Mouse (Mus musculus): ENCODE results near the gene C1ql1.

The C1ql1 gene

DNA sequence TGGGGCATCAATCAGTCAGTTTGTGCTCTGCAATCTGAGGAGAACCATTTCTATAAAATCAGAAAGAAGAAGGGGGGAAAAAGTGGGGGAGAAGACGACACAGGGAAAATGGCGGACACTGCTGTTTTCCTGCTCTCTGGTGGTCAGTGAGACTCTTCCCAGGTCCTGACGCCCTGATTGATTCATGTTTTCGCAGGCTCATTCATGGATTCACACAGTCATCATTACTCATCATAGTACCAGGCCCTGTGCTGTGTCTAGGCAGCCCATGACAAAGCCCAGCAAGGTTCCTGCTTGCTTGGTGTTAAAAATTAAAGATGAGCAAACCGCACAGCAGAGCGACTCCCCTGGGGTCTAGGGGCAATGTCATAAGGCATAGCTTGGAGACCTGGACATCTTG lies 11.9 kb upstream of the C1ql1 start:
- DNase-seq: no peak

DNA sequence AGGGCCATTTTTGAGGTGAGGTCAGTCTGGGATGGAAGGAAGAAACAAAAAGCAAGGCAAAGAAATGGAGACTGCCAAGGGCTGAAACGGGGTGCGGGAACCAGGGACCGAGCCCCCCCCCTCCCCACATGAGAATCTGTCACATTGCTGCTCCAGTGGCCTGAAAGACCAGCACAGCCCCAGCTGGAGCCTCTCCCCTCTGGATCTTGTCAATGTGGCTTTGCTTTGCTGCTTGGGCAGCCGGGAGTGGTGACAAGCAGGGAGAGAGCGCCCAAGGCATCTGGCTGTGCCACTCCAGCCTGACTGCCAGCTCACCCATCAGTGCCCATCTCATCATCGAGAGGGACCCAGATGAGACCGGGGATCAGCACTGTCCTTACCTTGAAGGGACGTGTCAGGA lies 11.2 kb upstream of the C1ql1 start:
- DNase-seq: no peak

DNA sequence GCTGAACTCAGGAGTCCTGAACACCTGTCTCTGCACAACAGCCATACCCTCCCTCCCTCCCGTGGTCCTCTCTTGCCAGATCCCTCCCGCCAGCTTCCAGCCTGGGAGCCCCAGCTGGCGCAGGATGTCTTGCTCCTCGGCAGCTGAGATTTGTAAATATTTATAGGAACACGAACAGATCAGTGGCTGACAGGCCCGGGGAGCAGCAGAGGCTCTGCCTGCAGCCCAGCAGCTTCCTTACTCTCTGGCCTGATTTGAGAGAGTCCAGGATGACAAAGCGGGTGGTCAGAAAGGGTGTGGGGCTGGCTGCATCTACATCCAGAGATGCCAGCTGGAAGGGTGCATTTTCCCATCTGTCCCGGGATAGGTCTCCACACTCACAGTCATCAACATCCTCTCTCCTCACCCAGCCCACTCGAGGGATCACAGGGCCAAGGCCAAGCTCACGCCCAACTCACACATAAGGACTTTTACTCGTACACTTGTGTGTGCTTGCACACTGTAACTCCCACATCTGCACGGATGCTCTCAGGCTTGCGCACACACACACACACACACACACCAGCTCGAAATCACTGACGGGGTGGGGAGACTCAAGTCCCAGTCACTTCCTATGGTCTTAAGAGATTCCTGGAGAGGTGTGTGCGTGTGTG lies 10.6 kb upstream of the C1ql1 start:
- DNase-seq: no peak

DNA sequence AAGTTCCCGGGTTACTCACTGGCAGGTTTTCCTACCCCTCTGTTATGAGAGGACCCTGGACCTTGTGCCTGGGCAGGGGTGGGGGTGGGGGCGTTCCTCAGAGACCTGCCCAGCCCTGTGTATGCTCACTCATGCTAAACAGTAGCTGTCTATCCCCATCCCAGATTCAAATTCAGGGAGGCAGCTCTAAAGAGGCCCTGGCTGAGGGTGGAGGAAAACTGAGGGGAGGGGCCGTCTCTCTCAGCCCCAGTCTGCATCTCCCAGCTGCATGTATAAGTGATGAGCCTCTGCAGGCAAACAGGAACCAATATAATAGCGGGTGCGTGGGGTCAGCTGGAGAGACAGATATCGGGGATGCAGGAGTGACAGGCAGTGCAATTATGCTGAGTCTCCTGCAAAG lies 6.4 kb upstream of the C1ql1 start:
- DNase-seq: no peak

DNA sequence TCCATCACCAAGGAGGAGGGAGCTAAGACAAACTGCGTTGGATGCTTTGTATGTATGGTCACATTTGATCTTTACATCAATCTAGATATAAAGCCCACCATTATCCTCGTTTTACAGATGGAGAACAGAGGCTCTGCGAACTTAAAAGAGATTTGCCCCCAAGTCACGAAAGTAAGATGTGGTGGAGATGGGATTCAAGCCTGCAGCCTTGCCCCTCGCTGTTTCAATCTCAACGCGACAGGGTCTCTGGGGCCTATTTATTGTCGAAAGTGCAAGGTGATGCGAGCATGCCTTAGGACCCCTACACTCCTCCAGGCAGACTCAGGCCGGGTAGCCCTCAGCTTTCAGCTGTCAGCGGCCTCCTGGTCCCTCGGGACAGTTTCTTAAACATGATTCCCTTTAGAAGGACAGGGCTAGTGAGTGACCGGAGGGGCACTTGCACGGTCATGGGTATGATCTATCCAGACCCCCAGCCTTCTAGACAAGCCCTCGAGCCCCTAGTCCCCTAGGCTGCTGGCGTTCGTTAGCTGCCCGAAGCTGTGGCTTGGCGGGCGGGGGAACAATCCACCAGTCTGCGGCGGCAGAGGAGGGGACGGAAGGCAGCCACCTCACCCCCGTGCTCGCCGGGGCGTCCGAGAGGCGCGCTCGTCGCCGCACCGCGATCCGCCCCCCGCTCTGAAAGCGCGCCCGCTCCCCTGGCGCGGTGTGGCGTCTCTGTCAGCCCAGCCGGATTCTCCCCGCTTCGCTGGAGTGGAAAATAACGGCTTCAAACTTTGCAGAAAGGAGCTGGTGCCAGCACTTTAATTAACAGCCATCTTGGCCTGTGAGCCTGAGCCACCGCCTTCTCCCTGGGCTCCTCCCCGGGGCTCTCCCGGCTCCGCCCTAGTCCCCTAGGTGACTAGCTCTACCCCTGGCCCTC lies 1.8 kb upstream of the C1ql1 start:
- no peak for DNase-seq

DNA sequence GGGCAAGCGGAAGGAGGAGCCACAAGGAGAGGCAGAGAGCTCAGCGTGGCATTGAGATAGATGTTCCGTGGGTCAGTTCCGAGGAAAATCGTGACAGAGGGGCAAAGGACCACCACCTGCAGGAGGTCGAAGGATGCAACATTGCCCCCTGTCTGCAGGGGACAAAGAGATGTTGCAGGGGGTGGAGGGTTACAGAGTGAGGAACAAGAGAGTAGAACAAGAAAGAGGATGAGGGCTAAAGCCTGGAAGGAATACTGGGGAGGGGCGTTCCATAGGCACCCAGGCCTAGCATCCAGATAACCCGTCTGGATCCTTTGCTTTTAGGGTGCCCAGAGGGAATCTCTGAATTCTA lies 480 bp upstream of the C1ql1 start:
- DNase-seq: no peak

DNA sequence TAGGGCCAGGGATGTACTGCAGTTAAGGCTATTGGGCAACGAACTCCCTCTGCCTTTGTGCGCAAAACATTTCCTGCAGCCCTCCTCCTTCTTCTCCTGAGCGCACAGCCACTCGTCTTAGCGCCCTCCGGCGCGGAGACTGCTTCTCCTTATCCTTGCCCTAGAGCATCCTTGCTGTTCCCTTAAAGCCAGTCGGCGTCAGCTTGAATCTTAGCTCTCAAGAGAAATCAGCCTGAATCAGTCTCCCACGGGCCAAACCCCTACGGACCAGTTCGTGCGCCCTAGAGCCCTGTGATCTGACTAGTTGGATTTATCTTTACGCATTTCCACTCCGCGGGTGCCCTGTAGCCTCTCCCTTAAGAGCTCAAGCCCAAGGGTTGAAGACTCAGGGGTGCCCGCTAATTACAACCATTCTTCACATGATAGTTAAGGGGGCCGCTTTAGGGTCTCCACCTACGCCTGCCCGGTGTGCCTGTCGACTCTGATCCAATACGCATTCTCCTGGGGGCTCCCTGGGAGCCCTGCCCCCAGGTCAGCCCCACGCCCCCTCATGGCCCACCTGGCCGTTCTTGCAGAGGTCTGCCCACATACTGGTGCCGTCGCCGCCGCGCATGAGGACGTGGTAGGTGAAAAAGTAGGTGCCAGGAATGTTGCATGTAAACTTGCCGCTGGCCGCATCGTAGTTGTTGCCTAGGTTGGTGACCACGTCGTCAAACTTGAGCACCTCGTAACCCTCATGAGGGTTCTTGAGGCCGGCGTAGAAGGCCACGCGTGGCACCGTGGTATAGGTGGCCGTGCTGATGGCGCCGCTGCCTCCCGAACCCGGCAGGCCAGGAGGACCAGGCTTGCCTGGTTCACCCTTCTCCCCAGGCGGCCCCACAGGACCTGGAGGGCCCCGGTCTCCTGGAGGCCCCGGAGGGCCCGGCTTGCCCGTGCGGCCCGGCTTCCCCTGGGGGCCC lies 903 bp downstream of the C1ql1 start:
- DNase-seq: no peak

DNA sequence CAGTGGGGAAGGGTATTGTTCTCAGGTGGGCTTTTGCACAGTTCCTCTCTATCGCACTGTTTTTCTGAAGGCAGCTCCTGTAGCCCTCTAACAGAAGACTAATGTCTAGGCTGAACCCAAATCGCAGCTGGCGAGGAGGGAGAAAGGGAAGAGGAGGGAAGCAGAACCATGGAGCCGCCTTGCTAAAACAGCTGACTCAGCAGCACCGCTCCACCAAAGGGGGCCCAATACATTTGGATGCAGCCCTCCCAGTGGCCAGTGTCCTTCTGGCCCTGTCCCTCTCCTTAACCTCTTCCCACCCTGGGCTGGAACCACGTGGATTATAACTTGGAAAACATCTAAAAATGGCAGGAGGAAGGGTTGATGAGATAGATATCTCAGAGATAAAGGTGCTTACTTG lies 5.3 kb downstream of the C1ql1 start:
- DNase-seq: no peak

DNA sequence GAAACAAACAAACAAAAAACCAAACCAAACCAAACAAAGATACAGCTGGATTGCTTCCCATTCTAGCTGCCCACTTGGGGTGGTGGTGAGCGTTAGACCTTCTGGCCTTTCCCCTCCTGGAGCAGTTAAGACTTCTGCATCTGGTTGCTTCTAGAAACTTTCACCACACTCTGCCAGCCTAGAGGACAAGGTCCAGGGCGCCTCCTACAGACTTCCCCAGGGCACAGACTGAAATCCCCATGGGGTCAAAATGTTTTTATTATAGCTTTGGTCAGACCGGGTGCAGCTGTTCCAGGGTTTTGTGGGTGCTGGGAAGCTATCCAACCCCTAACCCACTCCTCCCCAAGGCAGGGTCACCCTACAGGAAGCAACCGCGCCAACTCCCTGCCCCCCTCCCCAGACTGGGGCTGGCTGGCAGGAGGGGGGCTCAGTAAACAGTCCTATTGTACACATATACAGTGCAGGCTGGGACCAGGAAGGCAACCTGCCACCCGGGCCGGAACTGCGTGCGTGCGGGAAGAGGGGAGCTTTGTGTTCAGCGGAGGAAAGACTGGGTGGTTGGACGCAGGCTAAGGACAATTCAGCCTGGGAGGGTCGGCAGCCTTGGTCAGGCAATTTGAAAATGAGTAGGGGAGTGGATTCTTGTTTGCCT lies 7.3 kb downstream of the C1ql1 start:
- DNase-seq: no peak

DNA sequence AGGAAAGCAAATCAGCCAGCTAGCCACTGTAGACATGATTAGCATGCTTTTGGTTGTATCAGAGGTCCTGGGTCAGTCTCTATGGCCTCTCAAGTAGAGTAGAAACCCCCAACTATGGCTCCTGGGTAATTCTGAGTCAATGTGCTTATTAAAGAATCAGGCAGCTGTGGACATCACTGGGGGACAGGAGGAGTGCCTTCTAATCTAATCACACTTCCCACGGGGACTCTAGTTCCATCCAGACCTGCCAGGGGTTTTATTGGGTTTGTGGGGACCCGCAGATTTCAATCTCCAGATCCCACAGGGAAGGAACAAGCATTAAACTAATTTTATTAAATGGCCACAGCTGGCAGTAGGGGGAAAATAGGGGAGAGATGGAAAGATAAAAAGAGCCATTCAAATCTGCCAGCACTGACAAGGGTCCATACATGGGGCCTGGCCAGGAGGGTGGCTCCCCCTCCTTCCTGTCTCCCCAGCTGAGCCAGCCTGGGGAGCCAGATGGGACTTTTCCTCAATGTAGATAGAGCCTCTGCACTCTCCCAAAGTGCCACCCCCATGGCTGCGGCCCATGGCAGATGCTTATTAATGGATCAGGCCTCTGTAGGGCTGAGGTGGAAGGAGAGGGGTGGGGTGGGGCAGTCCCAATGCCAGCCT lies 8.8 kb downstream of the C1ql1 start:
- DNase-seq: no peak

DNA sequence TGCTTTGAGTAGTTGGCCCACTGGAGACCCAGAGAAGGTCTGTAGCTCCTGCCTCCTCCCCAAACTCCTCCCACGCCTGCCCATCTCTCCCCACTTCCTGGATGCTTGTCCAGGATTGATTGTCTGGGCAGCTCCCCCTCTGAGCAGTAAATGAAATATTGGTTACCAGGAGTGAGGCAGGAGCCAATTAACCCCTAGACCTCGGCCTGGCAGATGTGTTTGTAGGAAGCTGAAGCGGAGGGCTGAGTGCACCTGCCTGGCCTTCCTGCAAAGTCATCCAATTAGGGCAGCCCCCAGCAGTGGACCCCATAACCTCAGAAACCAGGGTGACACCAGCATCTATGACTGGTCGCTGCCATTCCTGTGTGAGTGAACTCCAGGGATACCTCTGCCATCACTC lies 10.2 kb downstream of the C1ql1 start:
- no peak for DNase-seq

DNA sequence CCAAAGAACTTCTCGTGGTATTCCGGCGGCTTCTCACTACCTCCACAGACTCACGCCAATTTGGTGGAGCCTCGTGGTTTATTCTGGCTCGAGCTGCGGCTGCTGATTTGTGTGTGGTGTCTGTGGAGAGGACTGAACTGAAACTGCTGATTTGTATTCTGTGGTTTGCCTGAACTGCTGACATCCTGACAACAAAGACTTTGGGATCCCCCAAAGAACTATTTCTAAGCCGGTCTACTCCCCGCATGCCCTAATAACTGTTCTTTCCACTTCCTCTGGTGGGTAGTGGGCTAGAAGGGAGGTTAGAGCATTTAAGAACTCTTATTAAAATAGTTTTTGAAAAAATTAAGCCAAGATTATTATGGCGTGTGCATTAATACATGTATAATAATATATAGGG lies 15.8 kb downstream of the C1ql1 start:
- DNase-seq: no peak

DNA sequence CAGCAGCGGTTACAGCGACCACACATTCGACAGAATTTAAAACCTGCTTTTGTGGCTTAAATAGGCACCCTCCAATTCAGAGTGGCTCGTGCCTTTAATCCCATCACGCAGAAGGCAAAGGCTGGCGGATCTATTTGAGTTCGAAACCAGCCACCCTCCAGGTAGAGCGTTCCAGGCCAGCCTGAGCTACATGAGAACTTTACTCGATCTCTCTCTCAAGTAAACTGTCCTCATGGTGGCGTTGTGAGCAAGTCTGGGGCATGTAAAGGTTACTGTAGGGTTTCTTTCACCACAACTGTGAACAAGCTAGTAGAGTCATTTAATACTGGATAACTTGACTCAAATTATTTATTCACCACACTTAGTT lies 21.2 kb downstream of the C1ql1 start:
- DNase-seq: no peak

DNA sequence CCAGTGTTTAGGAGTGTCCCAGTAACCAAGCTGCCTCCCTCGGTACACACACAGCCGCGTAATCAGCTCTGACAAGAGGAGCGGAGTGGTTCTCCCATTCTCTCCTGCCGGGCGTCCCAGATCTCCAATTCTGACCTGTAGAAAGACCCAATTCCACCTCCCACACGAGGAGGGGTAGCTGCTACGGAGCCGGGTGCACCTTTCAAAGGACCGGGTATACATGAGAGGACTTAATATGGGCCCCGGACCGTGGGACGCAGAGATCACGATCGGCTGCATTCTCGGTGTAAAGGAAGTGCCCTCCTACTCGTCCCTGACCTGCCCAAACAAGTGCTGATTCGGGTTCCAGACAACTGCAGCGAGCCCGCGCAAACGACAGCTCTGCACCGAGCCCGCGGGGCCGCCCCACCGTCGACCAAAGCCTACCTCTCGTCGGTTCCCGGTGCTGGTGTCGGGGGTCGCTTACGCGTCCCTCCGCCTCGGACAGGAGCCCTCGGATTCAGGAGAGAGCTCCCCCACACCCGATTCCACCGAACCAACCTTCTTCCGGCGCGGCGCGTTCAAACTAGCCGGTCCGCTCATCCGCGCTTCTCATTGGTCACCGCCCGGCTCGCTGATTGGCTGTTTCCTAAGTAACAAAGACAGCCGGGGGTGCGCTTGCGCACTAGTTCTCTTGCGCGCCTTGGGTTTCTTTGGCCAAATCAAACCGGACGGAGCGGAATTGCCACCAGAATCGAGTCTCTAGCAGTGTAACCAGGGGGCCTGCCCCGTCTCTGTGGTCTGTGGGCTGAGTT lies 21.7 kb downstream of the C1ql1 start, which contains the start of gene Kif18b:
TSS of gene Kif18b (minus strand) at position 568 of the 794 bp plus-strand sequence.
- peak; percentile 93 for DNase-seq

DNA sequence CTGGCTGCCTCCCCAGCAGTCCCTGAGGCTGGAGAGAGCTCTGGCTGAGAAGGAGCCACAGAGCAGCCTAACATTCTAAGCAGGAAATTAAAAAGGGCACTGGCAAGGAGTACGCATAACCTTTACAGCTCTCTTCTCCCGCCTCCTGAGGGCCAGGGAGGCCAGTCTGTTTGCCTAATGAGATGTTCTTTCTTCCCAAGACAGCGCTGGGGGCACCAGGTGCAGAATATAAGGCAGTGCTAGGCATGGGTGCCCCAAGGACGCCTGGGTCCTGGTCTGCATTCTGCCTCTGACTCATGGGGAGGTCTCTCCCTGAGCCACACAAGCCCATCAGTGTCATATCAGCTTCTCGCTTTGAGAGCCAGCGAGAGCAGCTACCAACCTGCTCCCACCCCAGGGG lies 25.0 kb downstream of the C1ql1 start:
- no peak for DNase-seq

DNA sequence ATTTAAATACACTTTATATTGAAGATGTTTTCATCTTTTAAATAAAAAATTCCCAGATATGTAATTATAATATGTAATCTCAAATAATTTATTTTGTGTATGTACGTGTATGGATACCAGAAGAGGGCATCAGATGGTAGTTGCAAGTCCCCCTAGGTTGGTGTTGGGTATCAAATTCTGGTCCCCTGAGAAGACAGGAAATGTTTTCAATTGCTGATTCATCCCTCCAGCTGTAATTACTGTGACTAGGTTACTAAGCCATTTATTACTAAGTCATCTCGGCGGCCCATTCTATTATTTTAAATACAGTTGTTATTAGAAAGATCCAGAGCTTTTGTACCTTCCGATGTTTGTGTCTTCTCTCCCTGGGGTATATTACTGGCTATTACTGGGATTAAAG lies 28.4 kb downstream of the C1ql1 start:
- no peak for DNase-seq

DNA sequence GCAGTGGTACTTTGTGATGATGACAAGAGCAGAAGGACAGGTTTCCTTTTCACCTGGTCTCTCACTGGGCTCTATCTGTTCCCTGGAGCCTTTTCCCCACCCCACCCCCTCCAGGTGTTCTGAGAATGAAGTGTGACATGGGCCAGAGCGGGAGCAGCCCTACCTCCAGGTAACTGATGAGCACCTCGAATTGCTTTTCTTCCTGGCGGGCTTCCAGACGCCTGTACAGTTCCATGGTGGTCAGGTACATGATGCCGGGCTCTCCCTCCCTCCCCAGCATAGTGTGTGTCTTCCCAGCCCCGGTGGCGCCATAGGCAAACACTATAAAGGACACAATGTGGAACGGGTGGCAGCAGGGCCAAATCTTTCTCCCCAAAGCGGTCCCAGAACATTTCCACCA lies 31.1 kb downstream of the C1ql1 start:
- DNase-seq: no peak

DNA sequence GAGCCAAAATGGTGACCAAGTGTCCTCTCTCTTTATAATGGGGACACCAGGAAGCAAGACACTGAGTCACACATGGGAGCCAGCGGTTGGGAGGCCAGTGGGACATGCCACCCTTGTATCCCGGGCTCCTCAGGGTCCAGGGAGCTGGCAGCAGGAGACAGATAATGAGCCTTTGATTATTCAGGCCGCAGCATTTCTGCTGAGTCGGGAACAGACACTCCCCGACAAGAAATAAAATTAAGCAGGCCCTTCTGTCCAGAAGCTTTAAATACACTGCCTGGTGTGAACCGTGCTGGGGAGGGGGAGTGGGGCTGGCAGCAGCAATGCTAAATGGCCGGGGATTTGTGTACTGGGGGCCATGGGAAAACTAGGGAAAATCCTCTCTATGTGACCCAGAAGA lies 35.1 kb downstream of the C1ql1 start:
- DNase-seq: no peak

DNA sequence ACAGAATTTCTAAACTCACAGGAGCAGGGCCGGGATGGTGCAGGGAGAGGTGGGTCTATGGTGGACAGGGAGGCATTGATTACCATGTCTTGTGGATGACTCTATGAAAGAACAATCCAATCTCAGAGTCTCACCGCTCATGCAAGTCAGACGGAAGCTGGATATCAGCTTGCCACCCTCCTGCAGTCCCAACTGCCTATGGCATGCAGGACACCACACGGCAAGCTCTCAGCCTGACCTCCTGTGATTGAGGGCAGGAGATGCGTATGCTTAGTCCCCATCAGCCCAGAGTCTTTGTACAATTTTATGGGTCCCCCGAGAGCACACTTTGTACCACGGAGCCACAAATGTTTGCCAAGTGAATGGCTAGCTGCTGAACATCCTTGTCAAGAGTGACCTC lies 42.8 kb downstream of the C1ql1 start:
- DNase-seq: no peak

DNA sequence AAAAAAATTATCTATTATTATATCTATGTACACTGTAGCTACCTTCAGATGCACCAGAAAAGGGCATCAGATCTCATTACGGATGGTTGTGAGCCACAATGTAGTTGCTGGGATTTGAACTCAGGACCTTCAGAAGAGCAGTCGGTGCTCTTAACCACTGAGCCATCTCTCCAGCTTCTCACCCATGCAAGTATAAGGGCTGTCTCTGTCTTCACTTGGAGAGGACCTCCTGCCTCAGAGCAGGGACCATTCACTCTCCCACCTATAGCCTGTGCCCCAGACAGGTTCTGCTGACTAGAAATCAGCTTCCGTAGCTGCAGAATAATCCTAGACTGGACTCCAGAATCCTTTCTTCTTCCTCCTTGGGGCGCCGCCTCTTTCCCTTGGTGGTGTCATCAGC lies 44.4 kb downstream of the C1ql1 start:
- DNase-seq: no peak

DNA sequence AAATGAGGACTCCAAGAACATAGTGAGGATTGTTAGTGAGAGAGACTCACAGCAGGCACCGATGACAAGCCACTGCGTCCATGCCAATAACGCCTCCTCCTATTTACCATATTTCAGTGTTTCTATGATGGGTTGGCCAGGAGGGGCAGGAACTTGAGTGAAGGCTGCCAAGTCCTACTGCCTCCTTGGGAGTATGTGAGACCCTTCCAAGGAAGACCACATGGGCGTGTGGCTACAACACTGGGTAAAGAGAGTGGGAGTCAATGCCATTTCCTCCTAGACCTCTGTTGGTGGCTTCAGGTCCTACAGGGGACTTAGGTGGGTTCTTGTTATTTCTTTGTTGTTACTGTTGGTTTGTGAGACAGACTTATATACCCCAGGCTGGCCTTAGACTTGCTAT lies 45.3 kb downstream of the C1ql1 start:
- no peak for DNase-seq

DNA sequence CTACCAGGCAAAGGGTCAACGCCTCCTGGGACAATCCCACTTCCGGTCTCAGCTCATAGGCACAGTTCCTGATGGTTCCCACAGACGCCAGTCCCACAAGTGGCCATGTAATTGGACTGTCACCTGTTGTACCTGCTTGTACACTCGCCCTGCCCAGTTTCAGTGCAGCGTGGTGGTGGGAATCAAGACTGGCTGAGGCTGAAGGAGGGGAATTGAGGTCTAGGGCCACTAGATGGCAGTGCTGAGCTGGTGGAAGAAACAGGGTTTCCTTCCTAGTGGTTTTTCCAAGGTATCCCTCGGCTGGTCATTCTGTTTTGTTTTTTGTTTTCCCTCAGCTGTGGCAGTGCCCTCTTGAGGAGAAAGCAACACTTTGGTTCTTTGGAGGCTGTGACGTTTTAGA lies 45.7 kb downstream of the C1ql1 start, which contains the start of gene Gfap:
TSS of gene Gfap (minus strand) at position 150 of the 400 bp plus-strand sequence.
- peak; percentile 87 for DNase-seq
